Mouse (Mus musculus): ENCODE data around the gene Pycard.
"Not testable (repeated sequence)": the region's sequence is repeated elsewhere in the genome, so short reads cannot be mapped to it uniquely, and the experiment has no call there.

Pycard gene

GRCm38 (mm10) chr7:127993341-127993977 lies at the start of gene Pycard:
Pycard (minus strand) TSS chr7:127993867.
- no peak for DNase-seq

GRCm38 (mm10) chr7:128042161-128042820 lies 48.6 kb upstream of the Pycard start:
- not testable (repeated sequence) for DNase-seq

- no peak for DNase-seq
Observed at GRCm38 (mm10) chr7:128033616-128034015, 39.9 kb upstream of the Pycard start.

- DNase-seq, result no peak
Observed at GRCm38 (mm10) chr7:128032989-128033293, 39.3 kb upstream of the Pycard start.

GRCm38 (mm10) chr7:128032290-128032988 lies 38.8 kb upstream of the Pycard start:
- no peak for DNase-seq

- no peak for DNase-seq
Observed at GRCm38 (mm10) chr7:128031403-128031976, 37.8 kb upstream of the Pycard start.

GRCm38 (mm10) chr7:128025381-128025780 lies 31.7 kb upstream of the Pycard start:
- no peak for DNase-seq

GRCm38 (mm10) chr7:128024932-128025331 lies 31.3 kb upstream of the Pycard start:
- DNase-seq, result no peak

- DNase-seq, result no peak
Observed at GRCm38 (mm10) chr7:128024364-128024763, 30.7 kb upstream of the Pycard start.

- no peak for DNase-seq
Observed at GRCm38 (mm10) chr7:128023565-128023964, 29.9 kb upstream of the Pycard start.

- no peak for DNase-seq
Observed at GRCm38 (mm10) chr7:128022974-128023373, 29.3 kb upstream of the Pycard start.

- DNase-seq, result no peak
Observed at GRCm38 (mm10) chr7:128019187-128019586, 25.5 kb upstream of the Pycard start.

GRCm38 (mm10) chr7:128018275-128018674 lies 24.6 kb upstream of the Pycard start:
- no peak for DNase-seq

GRCm38 (mm10) chr7:128016650-128017049 lies 23.0 kb upstream of the Pycard start:
- DNase-seq, result no peak

GRCm38 (mm10) chr7:128016134-128016533 lies 22.5 kb upstream of the Pycard start:
- not testable (repeated sequence) for DNase-seq

- no peak for DNase-seq
Observed at GRCm38 (mm10) chr7:128013116-128013515, 19.4 kb upstream of the Pycard start.

- no peak for DNase-seq
Observed at GRCm38 (mm10) chr7:128012136-128012780, 18.6 kb upstream of the Pycard start.

GRCm38 (mm10) chr7:128009715-128010340 lies 16.2 kb upstream of the Pycard start:
- DNase-seq, result no peak

- DNase-seq, result no peak
Observed at GRCm38 (mm10) chr7:128006193-128006592, 12.5 kb upstream of the Pycard start.

- no peak for DNase-seq
Observed at GRCm38 (mm10) chr7:128004487-128005362, 11.1 kb upstream of the Pycard start.

GRCm38 (mm10) chr7:128004150-128004486 lies 10.5 kb upstream of the Pycard start:
- DNase-seq, result no peak

GRCm38 (mm10) chr7:128003688-128004087 lies 10.0 kb upstream of the Pycard start, which contains the start of gene Trim72:
Trim72 (plus strand) TSS chr7:128003949.
- peak; percentile 66 for DNase-seq
